ENCODE assay signal across 12 mouse cellular contexts in the genomic region with DNA sequence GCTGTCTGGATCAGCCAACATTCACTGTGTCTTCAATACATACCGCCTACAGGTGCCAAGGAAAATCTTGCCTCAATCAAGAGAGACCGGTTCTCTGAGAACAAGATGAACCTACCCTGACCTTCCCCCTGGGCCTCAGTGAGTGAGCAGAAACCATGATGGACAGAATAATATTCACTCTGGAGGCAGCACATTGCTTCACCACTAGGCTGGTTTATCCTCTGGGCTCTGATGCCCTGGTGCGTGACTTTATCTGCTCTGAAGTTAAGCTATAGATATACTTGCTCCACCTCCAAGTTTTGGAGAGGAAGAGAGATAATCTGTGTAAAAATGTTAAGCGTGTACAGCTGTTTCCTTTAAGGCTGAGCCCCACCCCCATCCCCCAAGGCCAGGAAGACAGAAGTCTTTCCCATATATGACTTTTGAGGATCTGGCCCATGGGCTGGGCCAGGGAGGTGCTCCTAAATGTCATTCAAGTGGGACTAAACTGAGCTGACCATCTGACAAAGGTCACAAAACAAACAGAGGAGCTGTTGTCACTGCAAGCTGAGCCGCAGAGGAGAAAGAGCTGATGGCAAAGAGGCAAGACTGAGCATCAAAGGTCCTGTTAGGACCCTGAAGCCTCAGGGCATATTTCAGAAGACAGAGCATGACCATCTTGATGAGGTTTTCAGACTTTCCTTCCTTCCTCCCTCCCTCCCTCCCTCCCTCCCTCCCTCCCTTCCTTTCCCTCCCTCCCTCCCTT. TPM values are rescaled to one million over a fixed set of nuclear protein-coding genes. Genes with fewer than 3 reads are reported as not detected.
DNase-seq lines count a peak whose midpoint lies in the region; ATAC-seq and TF ChIP-seq lines count a peak whose summit lies in the region.
"Had no signal": no experiment of that assay in that cellular context is flagged by ENCODE, and none has a peak within 500 bp of the region (broad histone marks: within the 10 kb centered on the region; RNA-seq: fewer than 3 reads in every experiment).

No protein-coding gene starts in this region.

- no peaks in the 10 kb centered on the region for H3K9me3 ChIP-seq in lung, embryonic 14.5 days (ENCODE audit: low read depth, low read length)
- H3K9me3 ChIP-seq in stomach, embryonic 15.5 days = no peaks in the 10 kb centered on the region
- H3K9me3 ChIP-seq: G1E had no signal

- TF ChIP-seq POLR2A in embryonic fibroblast, embryonic 13.5 days (IDR thresholded peaks at IDR 0.05; ENCODE audit: low read depth, low read length) = no peak; the same call in 1 of the 2 replicates

- DNase-seq in lung, embryonic 14.5 days = peak; percentile 32
- no peak for DNase-seq in lung, postnatal 36 days
- DNase-seq in kidney, postnatal 36 days = peak; percentile 65 to 78
- no peak for DNase-seq in left cerebral cortex, postnatal 4 days
- no peak for DNase-seq in frontal cortex, postnatal 10 days (ENCODE audit: low spot score in 2 of 2)
- no peak for DNase-seq in layer of hippocampus, adult 18-20 months (ENCODE audit: low spot score in 2 of 2)
- DNase-seq: midbrain, embryonic 14.5 days had no signal

- H3K36me3 ChIP-seq in lung, embryonic 14.5 days (ENCODE audit: insufficient read depth) = no peaks in the 10 kb centered on the region
- H3K36me3 ChIP-seq in stomach, embryonic 15.5 days = no peaks in the 10 kb centered on the region
- H3K36me3 ChIP-seq: G1E had no signal

- peak; percentile 47; the same call in 1 of the 2 replicates for ATAC-seq in lung, embryonic 14.5 days (ENCODE audit: insufficient read depth)
- ATAC-seq in stomach, embryonic 15.5 days (ENCODE audit: insufficient read depth, low FRiP score, low read depth) = 0 out of 2 replicates have a peak, but pooled peaks have one; percentile 28

- TF ChIP-seq CTCF in lung, embryonic 14.5 days (IDR thresholded peaks at IDR 0.05; ENCODE audit: low read depth) = no peak
- no peak for TF ChIP-seq CTCF in embryonic fibroblast, embryonic 13.5 days (IDR thresholded peaks at IDR 0.05; ENCODE audit: borderline replicate concordance, insufficient read depth, low read length)

- WGBS in lung, embryonic 14.5 days = 20% methylated on average over 5 of the region's 5 CpGs
- 25% methylated on average over 5 of the region's 5 CpGs for WGBS in stomach, embryonic 15.5 days

- H3K27me3 ChIP-seq in lung, embryonic 14.5 days (ENCODE audit: insufficient read depth, low read length) = no peaks in the 10 kb centered on the region
- no peaks in the 10 kb centered on the region for H3K27me3 ChIP-seq in stomach, embryonic 15.5 days (replicated peaks)

- no peak overlapping the region for H3K4me3 ChIP-seq in lung, embryonic 14.5 days (ENCODE audit: low read depth, low read length)
- no peak overlapping the region for H3K4me3 ChIP-seq in embryonic fibroblast, embryonic 13.5 days (ENCODE audit: insufficient read depth, low read length)
- no peak overlapping the region for H3K4me3 ChIP-seq in stomach, embryonic 15.5 days (replicated peaks)

- H3K27ac ChIP-seq in lung, embryonic 14.5 days (ENCODE audit: low read depth) = no peak overlapping the region
- peak overlapping the region; percentile 82 for H3K27ac ChIP-seq in embryonic fibroblast, embryonic 13.5 days (ENCODE audit: insufficient read depth, low read length)
- peak overlapping the region; percentile 23; the same call in 1 of the 2 replicates for H3K27ac ChIP-seq in stomach, embryonic 15.5 days
- H3K27ac ChIP-seq: hindbrain, embryonic 14.5 days had no signal

- no peak overlapping the region for H3K9ac ChIP-seq in lung, embryonic 14.5 days
- no peak overlapping the region for H3K9ac ChIP-seq in stomach, embryonic 15.5 days
- H3K9ac ChIP-seq: hindbrain, embryonic 14.5 days had no signal

- H3K4me1 ChIP-seq in lung, embryonic 14.5 days (ENCODE audit: insufficient read depth) = peaks cover 13% of the 10 kb centered on the region
- peaks cover 11% of the 10 kb centered on the region for H3K4me1 ChIP-seq in embryonic fibroblast, embryonic 13.5 days (ENCODE audit: control insufficient read depth, insufficient read depth, low read length)
- peaks cover 19% of the 10 kb centered on the region for H3K4me1 ChIP-seq in stomach, embryonic 15.5 days

- intact Hi-C loops in left cerebral cortex, postnatal 4 days (cut with DNase I) = no loop called here

- no peak overlapping the region for H3K4me2 ChIP-seq in lung, embryonic 14.5 days
- peak overlapping the region; percentile 19; the same call in 1 of the 2 replicates for H3K4me2 ChIP-seq in stomach, embryonic 15.5 days
- H3K4me2 ChIP-seq: hindbrain, embryonic 14.5 days had no signal

RNA-seq across cellular contexts. Expression of a gene that starts 20.4 kb away (rescaled TPM):
- 213 and 215 TPM in 2 replicates for polyA plus RNA-seq in lung, embryonic 14.5 days (2014; fragmentation: Nextera tagmentation; extraction: Ambion mirVana)
- 780 and 861 TPM in 2 replicates for polyA plus RNA-seq in embryonic fibroblast, embryonic 13.5 days (2011; ENCODE audit: insufficient read length, low read depth, missing spikeins)
- polyA plus RNA-seq in stomach, embryonic 15.5 days (2015; fragmentation: Nextera tagmentation; extraction: Ambion mirVana) = 346 and 353 TPM in 2 replicates
- 100 to 1,000 TPM; 186 to 191 TPM for total RNA-seq in left cerebral cortex, postnatal 4 days (2021)
- total RNA-seq in layer of hippocampus, adult 18-20 months (2021) = 100 to 1,000 TPM; 215 to 227 TPM

RNA-seq across cellular contexts. Expression of a gene that starts 46.6 kb away (rescaled TPM):
- polyA plus RNA-seq in lung, embryonic 14.5 days (2014; fragmentation: Nextera tagmentation; extraction: Ambion mirVana) = 0.87 and 1.0 TPM in 2 replicates
- 0.33 and 0.48 TPM in 2 replicates for polyA plus RNA-seq in embryonic fibroblast, embryonic 13.5 days (2011; ENCODE audit: insufficient read length, low read depth, missing spikeins)
- 0.17 and 0.22 TPM in 2 replicates for polyA plus RNA-seq in stomach, embryonic 15.5 days (2015; fragmentation: Nextera tagmentation; extraction: Ambion mirVana)
- total RNA-seq in left cerebral cortex, postnatal 4 days (2021) = under 1 TPM; 0.14 to 0.20 TPM
- not detected for total RNA-seq in layer of hippocampus, adult 18-20 months (2021)
- polyA plus RNA-seq: G1E; small intestine, adult 2 months had no signal

Comparison
In these comparisons a context has a peak if more than half of its experiments do, and no peak if none do; other contexts are left out.
1. DNase-seq: peak in lung, embryonic 14.5 days (single experiment) and kidney, postnatal 36 days (2 of 2); none in lung, postnatal 36 days (single experiment), left cerebral cortex, postnatal 4 days (single experiment), frontal cortex, postnatal 10 days (0 of 2) and layer of hippocampus, adult 18-20 months (0 of 2).